Mouse (Mus musculus) left cerebral cortex, adult 9 months (tissue): Measurements from ENCODE around the gene Zfp292.
A peak's percentile ranks its signal among the peaks of the same experiment; 100 is the strongest.
"Not testable (repeated sequence)": the region's sequence is repeated elsewhere in the genome, so short reads cannot be mapped to it uniquely, and the experiment has no call there.

ENCODE experiments used
- DNase-seq, 2 experiments: peaks; one replicate each; pipeline ENCODE4 v3.0.0; 2022; ENCODE audit warnings: low spot score in 2 of 2

Gene Zfp292

GRCm38 (mm10) chr4:34882818-34883217 is at the start of gene Zfp292:
TSS of gene Zfp292 (minus strand) at chr4:34882960.
- DNase-seq: peak; percentile 85 to 94

- DNase-seq: not testable (repeated sequence)
These were observed 45.6 kb upstream of the Zfp292 start for GRCm38 (mm10) chr4:34928386-34928785.

GRCm38 (mm10) chr4:34922177-34922870 is 39.6 kb upstream of the Zfp292 start:
- DNase-seq: peak; percentile 18 to 69

- DNase-seq: no peak
These were observed 34.6 kb upstream of the Zfp292 start for GRCm38 (mm10) chr4:34917400-34917799.

GRCm38 (mm10) chr4:34912171-34912570 is 29.4 kb upstream of the Zfp292 start:
- DNase-seq: no peak

- no peak for DNase-seq
These were observed 28.6 kb upstream of the Zfp292 start for GRCm38 (mm10) chr4:34911401-34911800.

GRCm38 (mm10) chr4:34908127-34908526 is 25.4 kb upstream of the Zfp292 start:
- DNase-seq: no peak

GRCm38 (mm10) chr4:34907026-34907425 is 24.3 kb upstream of the Zfp292 start:
- DNase-seq: no peak

GRCm38 (mm10) chr4:34906151-34906550 is 23.4 kb upstream of the Zfp292 start:
- no peak for DNase-seq

GRCm38 (mm10) chr4:34905396-34905795 is 22.6 kb upstream of the Zfp292 start:
- DNase-seq: no peak

GRCm38 (mm10) chr4:34901582-34901981 is 18.8 kb upstream of the Zfp292 start:
- DNase-seq: not testable (repeated sequence)

- DNase-seq: no peak
These were observed 18.4 kb upstream of the Zfp292 start for GRCm38 (mm10) chr4:34901166-34901565.

GRCm38 (mm10) chr4:34900155-34900554 is 17.4 kb upstream of the Zfp292 start:
- DNase-seq: peak in 1 of 2 experiments; percentile 30

GRCm38 (mm10) chr4:34899322-34899721 is 16.6 kb upstream of the Zfp292 start:
- DNase-seq: no peak

- no peak for DNase-seq
These were observed 15.7 kb upstream of the Zfp292 start for GRCm38 (mm10) chr4:34898497-34898896.

GRCm38 (mm10) chr4:34893479-34893878 is 10.7 kb upstream of the Zfp292 start, which contains the start of gene Cga:
TSS of gene Cga (plus strand) at chr4:34893779.
- no peak for DNase-seq

- DNase-seq: no peak
These were observed 7.0 kb upstream of the Zfp292 start for GRCm38 (mm10) chr4:34889812-34890185.

GRCm38 (mm10) chr4:34889101-34889811 is 6.5 kb upstream of the Zfp292 start:
- DNase-seq: no peak

GRCm38 (mm10) chr4:34887295-34887694 is 4.5 kb upstream of the Zfp292 start:
- no peak for DNase-seq

GRCm38 (mm10) chr4:34886490-34887111 is 3.8 kb upstream of the Zfp292 start:
- peak; percentile 59 to 82 for DNase-seq

- DNase-seq: no peak
These were observed 3.0 kb upstream of the Zfp292 start for GRCm38 (mm10) chr4:34885631-34886351.
